Mouse (Mus musculus): Measurements from ENCODE around the gene Spred1.
"Not testable (repeated sequence)": the region's sequence is repeated elsewhere in the genome, so short reads cannot be mapped to it uniquely, and the experiment has no call there.

Spred1 gene

GRCm38 (mm10) chr2:117119291-117120245, 1.6 kb upstream of the Spred1 start:
- peak; percentile 72 to 80 for DNase-seq (ENCODE audit: low spot score in 2 of 2)

GRCm38 (mm10) chr2:117120246-117121211, 645 bp upstream of the Spred1 start:
- peak; percentile 84 to 85 for DNase-seq (ENCODE audit: low spot score in 2 of 2)

- no peak for DNase-seq (ENCODE audit: low spot score in 2 of 2)
Observed at GRCm38 (mm10) chr2:117121984-117122605, 921 bp downstream of the Spred1 start.

DNA sequence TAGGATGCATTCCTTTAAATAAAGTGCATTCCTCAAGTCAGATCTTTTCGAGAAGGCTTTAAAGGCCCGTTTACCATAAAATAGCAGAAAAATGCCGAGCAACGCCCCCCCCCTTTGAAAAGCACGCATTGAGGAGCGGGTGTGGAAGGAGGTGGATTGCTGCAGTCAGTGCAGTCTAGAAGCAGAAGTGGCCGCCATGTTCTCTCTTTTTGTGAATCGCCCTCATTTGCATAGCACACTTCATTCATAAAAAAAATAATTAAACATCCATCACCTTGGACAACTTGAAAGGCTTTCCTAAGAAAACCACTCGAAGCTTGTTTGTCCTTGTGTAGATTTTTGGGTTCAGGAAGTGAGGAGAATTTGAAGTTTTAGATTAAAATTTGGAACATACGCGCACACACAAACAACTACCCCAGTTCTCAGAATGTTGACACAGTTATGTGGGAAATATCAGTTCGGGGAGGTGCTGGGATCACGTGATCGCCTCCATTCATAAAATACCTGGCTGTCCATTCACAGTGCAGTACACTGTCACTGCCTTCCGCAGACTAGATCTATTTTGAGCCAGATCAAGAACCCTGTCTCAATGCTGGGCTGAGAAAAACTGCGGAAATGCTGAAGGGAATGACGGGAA, 1.6 kb downstream of the Spred1 start:
- peak in 1 of 2 experiments; percentile 20 for DNase-seq (ENCODE audit: low spot score in 2 of 2)

GRCm38 (mm10) chr2:117123701-117124100, 2.5 kb downstream of the Spred1 start:
- DNase-seq (ENCODE audit: low spot score in 2 of 2): no peak

GRCm38 (mm10) chr2:117124839-117125238, 3.7 kb downstream of the Spred1 start:
- DNase-seq (ENCODE audit: low spot score in 2 of 2): no peak

DNA sequence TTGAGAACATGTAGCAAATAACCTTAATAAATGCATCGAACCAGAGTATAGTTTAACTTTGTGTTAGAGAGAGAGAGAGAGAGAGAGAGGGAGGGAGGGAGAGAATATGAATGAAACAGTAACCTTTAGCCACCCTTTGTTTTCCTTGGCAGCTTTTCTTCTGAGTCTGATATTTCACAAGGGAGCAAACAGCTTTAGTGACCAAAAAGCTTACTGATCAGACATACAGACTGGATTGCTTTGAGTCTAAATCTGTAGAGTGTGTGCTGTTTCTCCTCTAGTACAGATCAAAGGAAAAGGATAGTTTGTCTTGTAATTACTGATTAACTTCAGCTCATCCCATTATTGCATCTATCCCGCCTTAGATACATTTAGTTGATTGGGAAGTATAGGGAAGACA, 8.0 kb downstream of the Spred1 start:
- DNase-seq (ENCODE audit: low spot score in 2 of 2): no peak

DNA sequence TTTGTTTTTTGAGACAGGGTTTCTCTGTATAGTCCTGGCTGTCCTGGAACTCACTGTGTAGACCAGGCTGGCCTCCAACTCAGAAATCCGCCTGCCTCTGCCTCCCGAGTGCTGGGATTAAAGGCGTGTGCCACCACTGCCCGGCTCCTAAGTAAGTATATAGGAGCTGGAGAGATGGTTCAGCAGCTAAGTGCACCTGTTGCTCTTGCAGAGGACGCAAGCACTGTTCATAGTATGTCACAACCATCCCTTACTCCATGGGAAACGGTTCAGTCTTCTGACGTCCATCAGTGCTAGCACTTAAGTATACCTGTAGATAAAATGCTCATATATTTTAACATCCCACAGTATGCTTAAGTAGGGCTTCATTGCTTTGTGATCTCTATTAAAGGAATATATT, 9.9 kb downstream of the Spred1 start:
- not testable (repeated sequence) for DNase-seq (ENCODE audit: low spot score in 2 of 2)

GRCm38 (mm10) chr2:117131910-117132309, 10.7 kb downstream of the Spred1 start:
- no peak for DNase-seq (ENCODE audit: low spot score in 2 of 2)

DNA sequence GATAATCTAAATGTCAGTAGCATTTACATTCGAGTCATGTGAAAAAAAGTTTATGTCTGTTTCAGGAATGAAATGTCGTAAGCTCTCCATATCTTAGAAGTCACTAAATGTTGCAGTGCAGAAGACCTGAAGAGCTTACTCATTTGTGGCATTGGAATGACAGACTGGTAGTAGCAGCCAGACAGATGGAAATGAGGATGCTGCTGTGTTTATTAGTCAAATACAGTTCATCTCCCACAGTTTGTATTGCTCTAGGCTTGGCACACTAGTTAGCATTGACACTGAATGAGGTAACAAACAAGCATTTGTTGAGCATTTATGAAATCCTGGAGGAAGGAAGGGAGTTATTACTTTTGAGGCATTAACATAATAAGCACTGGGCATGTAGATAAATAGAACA, 12.4 kb downstream of the Spred1 start:
- no peak for DNase-seq (ENCODE audit: low spot score in 2 of 2)

DNA sequence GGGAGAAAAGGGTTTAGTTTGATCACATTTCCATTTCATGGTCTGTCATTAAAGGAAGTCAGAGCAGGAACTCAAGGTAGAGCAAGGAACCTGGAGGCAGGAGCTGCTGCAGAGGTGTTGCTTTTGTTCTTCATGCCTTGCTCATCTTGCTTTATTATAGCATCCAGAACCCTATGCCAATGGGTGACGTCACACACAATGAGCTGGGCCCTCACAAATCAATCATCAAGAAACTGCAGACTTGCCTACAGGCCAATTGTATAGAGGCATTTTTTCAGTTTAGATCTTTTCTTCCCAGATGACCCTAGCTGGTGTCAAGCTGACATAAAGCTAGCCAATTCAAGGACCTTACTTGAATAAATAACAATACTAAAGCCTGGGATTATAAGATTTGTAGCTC, 16.6 kb downstream of the Spred1 start:
- no peak for DNase-seq (ENCODE audit: low spot score in 2 of 2)

- DNase-seq (ENCODE audit: low spot score in 2 of 2): no peak
Observed at GRCm38 (mm10) chr2:117138932-117139331, 17.8 kb downstream of the Spred1 start.

DNA sequence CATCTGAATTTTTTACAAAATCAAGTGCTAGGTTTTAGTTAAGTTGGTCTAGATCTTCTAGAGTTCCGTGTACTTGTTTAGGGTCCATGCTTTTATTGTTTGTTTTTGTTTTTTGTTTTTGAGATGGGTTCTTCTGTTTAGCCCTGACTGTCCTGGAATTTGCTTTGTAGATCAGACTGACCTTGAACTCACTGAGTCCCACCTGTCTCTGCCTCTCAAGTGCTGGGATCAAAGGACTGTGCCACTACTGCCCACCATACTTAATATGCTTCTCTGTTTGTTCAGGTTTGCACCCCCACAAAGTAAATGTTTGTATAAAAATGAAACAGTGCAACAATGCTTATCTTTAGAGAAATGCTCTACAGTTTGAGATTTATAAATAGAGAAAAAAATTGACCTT, 18.8 kb downstream of the Spred1 start:
- no peak for DNase-seq (ENCODE audit: low spot score in 2 of 2)

DNA sequence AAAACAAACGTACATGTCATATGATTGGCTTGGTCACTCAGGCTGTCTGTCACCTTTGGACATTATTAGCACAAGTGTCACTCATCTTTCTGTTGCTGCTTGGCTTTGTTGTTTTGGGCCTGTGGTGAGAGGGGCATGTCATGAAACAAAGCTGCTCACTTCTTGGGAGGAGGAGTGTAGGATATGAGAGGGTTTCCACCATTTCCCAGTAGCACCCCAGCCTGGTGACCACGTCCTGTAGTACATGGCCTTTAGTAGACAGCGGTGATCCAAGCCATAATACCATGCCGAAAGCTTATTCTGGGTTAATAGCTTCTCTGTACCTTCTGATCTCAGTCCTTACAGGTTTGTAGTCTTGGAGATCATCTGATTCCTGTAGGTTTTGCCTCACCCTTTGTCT, 21.9 kb downstream of the Spred1 start:
- DNase-seq (ENCODE audit: low spot score in 2 of 2): no peak

- DNase-seq (ENCODE audit: low spot score in 2 of 2): no peak
Observed at GRCm38 (mm10) chr2:117146026-117146425, 24.9 kb downstream of the Spred1 start.

DNA sequence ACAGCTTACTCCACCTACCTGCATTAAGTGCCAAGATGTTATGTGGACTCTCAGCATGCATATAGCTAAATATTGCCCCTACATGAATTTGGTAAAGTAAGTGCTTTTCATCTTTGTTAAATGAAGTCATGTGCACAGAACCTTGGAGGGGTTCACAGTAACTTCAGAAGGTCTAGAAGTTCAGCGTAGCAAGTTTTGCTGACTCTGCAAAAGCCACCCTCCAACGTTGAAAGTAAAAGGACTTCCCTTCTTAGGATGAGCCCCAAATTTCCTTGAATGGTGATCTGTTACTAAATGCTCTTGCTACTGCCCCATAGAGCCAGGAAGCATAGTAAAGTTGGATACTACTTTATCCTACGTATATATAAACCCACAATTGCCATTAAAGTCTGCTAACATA, 25.4 kb downstream of the Spred1 start:
- DNase-seq (ENCODE audit: low spot score in 2 of 2): no peak

GRCm38 (mm10) chr2:117152161-117152560, 31.0 kb downstream of the Spred1 start:
- no peak for DNase-seq (ENCODE audit: low spot score in 2 of 2)

DNA sequence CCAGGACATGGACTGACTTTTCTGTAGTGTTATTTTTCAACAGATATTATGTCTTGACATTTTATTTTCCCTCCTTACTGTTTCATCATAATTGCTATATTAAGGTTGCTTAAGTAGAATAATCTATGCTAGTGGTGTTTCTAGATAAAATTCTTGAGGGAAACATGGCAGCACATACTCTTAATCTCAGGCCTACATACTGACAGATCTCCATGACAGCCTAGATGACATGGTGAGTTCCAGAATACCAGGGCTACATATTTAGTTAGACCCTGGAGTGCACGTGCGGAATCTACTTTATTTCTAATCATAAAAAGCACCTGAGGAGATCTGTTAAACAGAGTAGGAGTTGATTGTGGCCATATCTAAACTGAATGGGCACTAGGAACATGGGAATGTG, 47.2 kb downstream of the Spred1 start:
- no peak for DNase-seq (ENCODE audit: low spot score in 2 of 2)

DNA sequence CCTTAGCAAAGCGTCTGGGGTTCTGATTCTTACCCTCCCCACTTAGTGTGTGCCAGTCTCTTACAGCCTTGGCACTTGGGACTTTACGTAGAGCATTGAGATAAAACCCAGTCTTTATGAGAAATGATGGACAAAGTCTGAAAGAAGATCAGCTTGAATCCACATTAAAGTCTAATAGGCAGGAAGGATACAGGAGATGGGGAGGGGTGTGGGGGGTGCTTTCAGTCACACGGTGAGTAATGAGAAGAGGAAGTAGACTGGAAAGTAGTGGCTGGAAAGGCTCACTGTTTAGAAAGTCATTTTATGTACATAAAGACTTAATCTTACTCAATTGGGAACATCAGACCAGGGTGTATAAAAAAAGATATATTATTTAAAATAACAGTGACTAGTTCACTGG, 47.9 kb downstream of the Spred1 start:
- DNase-seq (ENCODE audit: low spot score in 2 of 2): no peak

DNA sequence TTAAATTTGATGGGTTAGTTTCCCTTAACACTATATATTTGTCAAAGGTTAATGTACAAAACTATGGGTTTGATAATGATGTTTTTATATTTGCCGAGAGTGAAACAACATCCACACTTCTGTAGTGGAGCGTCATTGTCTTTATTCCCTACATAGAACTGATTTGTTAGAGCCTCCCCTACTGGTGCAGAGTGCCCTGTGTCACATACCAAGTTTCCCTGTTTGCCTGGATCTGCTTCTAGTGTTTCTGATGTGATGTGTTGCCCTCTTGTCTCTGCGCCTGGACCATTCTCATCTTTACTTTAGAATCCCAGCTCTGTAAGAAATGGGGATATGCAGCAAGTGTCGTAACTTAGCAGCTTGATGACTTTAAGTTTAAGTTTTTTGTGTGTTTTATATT, 51.8 kb downstream of the Spred1 start:
- no peak for DNase-seq (ENCODE audit: low spot score in 2 of 2)

DNA sequence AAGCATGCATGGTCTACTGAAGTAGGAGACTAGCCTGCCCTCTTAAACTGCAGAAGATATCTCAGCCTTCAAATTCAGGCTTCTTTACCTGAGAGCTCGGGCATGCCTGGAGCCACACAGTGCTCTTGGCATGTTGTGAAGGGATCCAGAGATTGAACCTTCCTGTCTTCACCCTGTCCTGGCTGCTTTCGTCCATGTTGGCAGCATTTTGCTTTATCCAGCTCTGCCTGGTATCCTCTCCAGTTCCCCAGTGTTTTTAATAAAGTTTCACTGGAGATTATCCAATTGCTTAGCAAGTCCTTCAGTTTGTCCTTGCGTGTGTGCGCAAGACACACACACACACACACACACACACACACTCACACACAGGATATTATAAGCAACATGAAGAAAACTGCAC, 54.9 kb downstream of the Spred1 start:
- DNase-seq (ENCODE audit: low spot score in 2 of 2): no peak

Measured in frontal cortex, postnatal 14 days (tissue).